Mouse (Mus musculus) lung, adult 10 weeks (tissue): ENCODE measurements around the gene Bicdl1. TPM values are rescaled to one million over a fixed set of nuclear protein-coding genes. Genes with fewer than 3 reads are reported as not detected.

Experiments
- polyA plus RNA-seq: library from polyadenylated mRNA; stranded (reverse); fragments of 350-450 nt; fragmentation: Illumina TruSeq; extraction: RNeasy Lipid Tissue Mini Kit (QIAGEN cat#74804); gene quantifications from one replicate; pipeline ENCODE4 v1.2.3, GENCODE M21; 2014; ENCODE audit warnings: low read depth, low replicate concordance; ENCODE audit not compliant: insufficient read depth

The Bicdl1 gene
- polyA plus RNA-seq: 8.5 TPM

GRCm38 (mm10) chr5:115731001-115731731 lies at the start of gene Bicdl1:
TSS of gene Bicdl1 (minus strand) at chr5:115731621.

GRCm38 (mm10) chr5:115631505-115632357 lies 99.7 kb downstream of the Bicdl1 start, which contains the start of gene Rab35:
TSS of gene Rab35 (plus strand) at chr5:115631908.

Other genes with a start within 250 kb of the Bicdl1 start
- gene Sirt4, start 246.9 kb downstream of the Bicdl1 start, polyA plus RNA-seq: 12.3 TPM
- gene Pxn, start 224.9 kb downstream of the Bicdl1 start, polyA plus RNA-seq: 53.2 TPM
- gene Rplp0, start 172.2 kb downstream of the Bicdl1 start, polyA plus RNA-seq: 1,495 TPM
- gene Gcn1l1, start 166.4 kb downstream of the Bicdl1 start, polyA plus RNA-seq: 15.6 TPM
- 30.0 TPM for gene Rab35, start 99.7 kb downstream of the Bicdl1 start, polyA plus RNA-seq
- gene Cit, start 113.7 kb upstream of the Bicdl1 start, polyA plus RNA-seq: 0.54 TPM